Mouse (Mus musculus): ENCODE measurements around the gene Tctex1d1. TPM values are rescaled to one million over a fixed set of nuclear protein-coding genes. Genes with fewer than 3 reads are reported as not detected.

Tctex1d1 gene
- total and polyA plus RNA-seq, 3 experiments, result 0.20 TPM; not detected in 2

GRCm38 (mm10) chr4:102971159-102971558 is 7.2 kb upstream of the Tctex1d1 start:
- Histone ChIP-seq H3K36me3 (ENCODE audit: control insufficient read depth, insufficient read depth, low read length) (no peaks in the 10 kb centered on the region), H3K27me3 (ENCODE audit: control insufficient read depth, insufficient read depth, low read length) (no peaks in the 10 kb centered on the region), H3K79me2 (replicated peaks; ENCODE audit: control insufficient read depth, insufficient read depth, low read length) (no peaks in the 10 kb centered on the region), H3K4me3 (no peak overlapping the region), H3K4me1 (ENCODE audit: control insufficient read depth, insufficient read depth, low read length) (no peaks in the 10 kb centered on the region), H3K27ac (no peak overlapping the region), H3K9ac (ENCODE audit: low read depth, low read length) (no peak overlapping the region)
- intact Hi-C loops (cut with DNase I), result no loop called here
- DNase-seq, result no peak
- TF ChIP-seq POLR2A (IDR thresholded peaks at IDR 0.05; ENCODE audit: insufficient read depth, low read depth, low read length), result no peak
- 77% methylated on average over 5 of the region's 5 CpGs for WGBS

- Histone ChIP-seq H3K79me2 (replicated peaks; ENCODE audit: control insufficient read depth, insufficient read depth, low read length) (no peaks in the 10 kb centered on the region), H3K27me3 (ENCODE audit: control insufficient read depth, insufficient read depth, low read length) (0 out of 2 replicates have a peak, but pooled peaks cover 1% of the 10 kb centered on the region), H3K9ac (ENCODE audit: low read depth, low read length) (no peak overlapping the region), H3K27ac (no peak overlapping the region), H3K4me1 (ENCODE audit: control insufficient read depth, insufficient read depth, low read length) (no peaks in the 10 kb centered on the region), H3K36me3 (ENCODE audit: control insufficient read depth, insufficient read depth, low read length) (no peaks in the 10 kb centered on the region), H3K4me3 (no peak overlapping the region)
- TF ChIP-seq CTCF (IDR thresholded peaks at IDR 0.05), result no peak
- TF ChIP-seq POLR2A (IDR thresholded peaks at IDR 0.05; ENCODE audit: insufficient read depth, low read depth, low read length), result no peak
- no peak for TF ChIP-seq EP300 (IDR thresholded peaks at IDR 0.05; ENCODE audit: insufficient read depth, low read depth, low read length)
- no peak for DNase-seq
- intact Hi-C loops (cut with DNase I), result no loop called here
- WGBS, result 55% methylated on average over 3 of the region's 3 CpGs
Observed at GRCm38 (mm10) chr4:102972071-102972470, 6.3 kb upstream of the Tctex1d1 start.

GRCm38 (mm10) chr4:102974172-102974571 is 4.2 kb upstream of the Tctex1d1 start:
- no peak for DNase-seq
- no peak overlapping the region for H3K9ac ChIP-seq (ENCODE audit: low read depth, low read length)
- TF ChIP-seq POLR2A (IDR thresholded peaks at IDR 0.05; ENCODE audit: insufficient read depth, low read depth, low read length) (no peak), EP300 (IDR thresholded peaks at IDR 0.05; ENCODE audit: insufficient read depth, low read depth, low read length) (no peak), CTCF (IDR thresholded peaks at IDR 0.05) (no peak)
- WGBS, result 67% methylated on average over 5 of the region's 5 CpGs
- no peaks in the 10 kb centered on the region for H3K36me3 ChIP-seq (ENCODE audit: control insufficient read depth, insufficient read depth, low read length)
- H3K79me2 ChIP-seq (replicated peaks; ENCODE audit: control insufficient read depth, insufficient read depth, low read length), result no peaks in the 10 kb centered on the region
- 0 out of 2 replicates have a peak, but pooled peaks cover 1% of the 10 kb centered on the region for H3K27me3 ChIP-seq (ENCODE audit: control insufficient read depth, insufficient read depth, low read length)
- H3K4me3 ChIP-seq, result no peak overlapping the region
- intact Hi-C loops (cut with DNase I), result no loop called here
- H3K4me1 ChIP-seq (ENCODE audit: control insufficient read depth, insufficient read depth, low read length), result no peaks in the 10 kb centered on the region
- no peak overlapping the region for H3K27ac ChIP-seq

- TF ChIP-seq POLR2A (IDR thresholded peaks at IDR 0.05; ENCODE audit: insufficient read depth, low read depth, low read length) (no peak), CTCF (IDR thresholded peaks at IDR 0.05) (no peak), EP300 (IDR thresholded peaks at IDR 0.05; ENCODE audit: insufficient read depth, low read depth, low read length) (no peak)
- no peak for DNase-seq
- no peak overlapping the region for H3K9ac ChIP-seq (ENCODE audit: low read depth, low read length)
- intact Hi-C loops (cut with DNase I), result no loop called here
- H3K27ac ChIP-seq, result no peak overlapping the region
- H3K4me1 ChIP-seq (ENCODE audit: control insufficient read depth, insufficient read depth, low read length), result no peaks in the 10 kb centered on the region
- H3K27me3 ChIP-seq (ENCODE audit: control insufficient read depth, insufficient read depth, low read length), result 0 out of 2 replicates have a peak, but pooled peaks cover 1% of the 10 kb centered on the region
- no peaks in the 10 kb centered on the region for H3K36me3 ChIP-seq (ENCODE audit: control insufficient read depth, insufficient read depth, low read length)
- H3K4me3 ChIP-seq, result no peak overlapping the region
- WGBS, result 72% methylated on average over 12 of the region's 12 CpGs
- no peaks in the 10 kb centered on the region for H3K79me2 ChIP-seq (replicated peaks; ENCODE audit: control insufficient read depth, insufficient read depth, low read length)
Observed at GRCm38 (mm10) chr4:102976290-102977275, 1.8 kb upstream of the Tctex1d1 start.

- H3K27ac ChIP-seq, result no peak overlapping the region
- no peaks in the 10 kb centered on the region for H3K79me2 ChIP-seq (replicated peaks; ENCODE audit: control insufficient read depth, insufficient read depth, low read length)
- H3K4me3 ChIP-seq, result no peak overlapping the region
- H3K9ac ChIP-seq (ENCODE audit: low read depth, low read length), result no peak overlapping the region
- H3K27me3 ChIP-seq (ENCODE audit: control insufficient read depth, insufficient read depth, low read length), result 0 out of 2 replicates have a peak, but pooled peaks cover 1% of the 10 kb centered on the region
- WGBS, result 18% methylated on average over 16 of the region's 16 CpGs
- no peak for TF ChIP-seq POLR2A (IDR thresholded peaks at IDR 0.05; ENCODE audit: insufficient read depth, low read depth, low read length)
- intact Hi-C loops (cut with DNase I), result no loop called here
- no peaks in the 10 kb centered on the region for H3K36me3 ChIP-seq (ENCODE audit: control insufficient read depth, insufficient read depth, low read length)
- no peak for DNase-seq
- H3K4me1 ChIP-seq (ENCODE audit: control insufficient read depth, insufficient read depth, low read length), result no peaks in the 10 kb centered on the region
Observed at GRCm38 (mm10) chr4:102977778-102978321, 556 bp upstream of the Tctex1d1 start.

GRCm38 (mm10) chr4:102979385-102979784 is 979 bp downstream of the Tctex1d1 start:
- H3K9ac ChIP-seq (ENCODE audit: low read depth, low read length), result no peak overlapping the region
- H3K27me3 ChIP-seq (ENCODE audit: control insufficient read depth, insufficient read depth, low read length), result 0 out of 2 replicates have a peak, but pooled peaks cover 1% of the 10 kb centered on the region
- no peak overlapping the region for H3K4me3 ChIP-seq
- 35% methylated on average over 5 of the region's 5 CpGs for WGBS
- intact Hi-C loops (cut with DNase I), result no loop called here
- DNase-seq, result no peak
- H3K27ac ChIP-seq, result no peak overlapping the region
- H3K79me2 ChIP-seq (replicated peaks; ENCODE audit: control insufficient read depth, insufficient read depth, low read length), result no peaks in the 10 kb centered on the region
- H3K36me3 ChIP-seq (ENCODE audit: control insufficient read depth, insufficient read depth, low read length), result no peaks in the 10 kb centered on the region
- no peaks in the 10 kb centered on the region for H3K4me1 ChIP-seq (ENCODE audit: control insufficient read depth, insufficient read depth, low read length)
- TF ChIP-seq POLR2A (IDR thresholded peaks at IDR 0.05; ENCODE audit: insufficient read depth, low read depth, low read length) (no peak), CTCF (IDR thresholded peaks at IDR 0.05) (0 out of 2 replicates have a peak, but pooled peaks have one; percentile 2), EP300 (IDR thresholded peaks at IDR 0.05; ENCODE audit: insufficient read depth, low read depth, low read length) (no peak)
